Mouse (Mus musculus) T-helper 1 cell (primary cell): ENCODE data around the gene Gabpa.

Experiments
- in situ Hi-C: fragments of 300-600 bp; cut with MboI, MseI; formaldehyde crosslinking; loops from one replicate; pipeline ENCODE4 v1.15.1; 2025; ENCODE audit warnings: high pct_unique_total_duplicates

The Gabpa gene

GRCm38 (mm10) chr16:84853492-84853891 is 18.8 kb downstream of the Gabpa start:
- in situ Hi-C loops = no loop called here

DNA sequence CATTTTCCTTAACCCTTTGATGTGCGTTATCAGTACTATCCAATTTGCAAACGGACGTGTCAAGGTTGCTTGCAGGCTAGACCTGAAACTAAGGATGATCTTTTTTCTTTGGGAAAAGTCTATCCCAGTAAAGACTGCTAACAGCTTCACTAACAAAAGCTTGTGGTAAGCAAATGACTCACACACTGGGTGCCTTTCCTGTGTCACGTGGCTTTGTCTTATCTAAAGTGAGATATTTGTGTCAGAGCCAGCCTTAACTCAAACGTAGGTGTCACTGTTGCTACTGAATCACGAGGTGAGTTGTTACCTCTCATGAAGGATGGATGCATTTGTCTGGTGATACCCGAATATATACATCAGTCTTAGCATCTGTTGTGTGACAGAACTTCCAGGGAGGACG is 29.9 kb downstream of the Gabpa start:
- in situ Hi-C loops = no loop called here

DNA sequence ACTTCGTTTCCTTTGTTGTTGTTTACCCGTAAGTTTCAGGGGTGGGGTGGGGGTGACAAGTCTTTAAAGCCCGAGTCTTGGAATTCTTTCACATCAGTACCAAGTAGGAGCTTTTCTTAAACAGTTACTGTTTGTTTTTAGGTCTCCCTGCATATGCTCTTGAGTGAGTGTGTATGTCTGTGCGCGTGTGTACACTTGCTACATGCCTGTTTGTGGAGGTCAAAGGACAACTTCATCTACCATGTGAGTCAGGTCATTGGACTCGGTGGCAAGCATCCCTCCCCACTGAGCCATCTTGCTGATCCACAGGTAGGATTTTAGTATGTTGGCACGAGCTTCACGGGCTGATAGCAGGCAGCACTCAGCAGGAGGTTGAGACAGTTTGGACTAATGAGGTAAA is 39.1 kb downstream of the Gabpa start:
- in situ Hi-C loops = no loop called here

- in situ Hi-C loops = no loop called here
These were observed 40.4 kb downstream of the Gabpa start for GRCm38 (mm10) chr16:84875012-84875717.

DNA sequence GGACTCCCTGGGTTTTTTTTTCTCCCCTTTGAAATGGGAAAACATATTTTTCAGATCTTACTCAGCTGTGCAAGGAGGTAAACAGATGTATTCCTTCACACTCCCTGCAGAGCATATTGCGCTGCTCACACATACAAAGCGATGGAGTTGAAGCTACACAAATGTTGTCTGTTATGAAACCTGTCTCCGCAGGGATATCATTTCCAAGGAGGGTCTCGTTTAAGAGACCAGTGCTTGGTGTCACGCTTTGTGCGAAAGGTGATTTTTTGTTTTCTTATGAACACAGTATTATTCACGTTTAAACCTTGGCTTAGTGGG is 41.0 kb downstream of the Gabpa start:
- in situ Hi-C loops = no loop called here

DNA sequence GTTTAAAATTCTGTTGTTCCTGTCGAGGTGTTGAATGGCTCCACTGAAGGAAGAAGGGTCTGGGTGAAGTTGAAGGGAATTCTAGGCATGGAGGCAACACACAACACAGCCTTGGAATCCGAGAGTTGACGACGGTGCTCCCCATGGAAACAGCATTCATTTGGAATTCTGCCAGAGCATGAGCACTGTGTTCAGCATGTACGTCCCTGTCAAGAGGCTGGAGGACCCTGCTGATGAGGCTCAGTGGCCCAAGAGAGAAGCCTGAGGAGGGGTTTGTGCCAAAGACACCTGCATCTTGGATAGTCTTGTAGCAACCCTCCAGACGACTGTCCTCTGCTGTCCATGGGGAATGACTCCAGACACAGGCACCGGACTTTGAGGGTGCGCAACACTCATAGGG is 41.4 kb downstream of the Gabpa start:
- in situ Hi-C loops = no loop called here

GRCm38 (mm10) chr16:84879146-84879545 is 44.4 kb downstream of the Gabpa start:
- in situ Hi-C loops = no loop called here

DNA sequence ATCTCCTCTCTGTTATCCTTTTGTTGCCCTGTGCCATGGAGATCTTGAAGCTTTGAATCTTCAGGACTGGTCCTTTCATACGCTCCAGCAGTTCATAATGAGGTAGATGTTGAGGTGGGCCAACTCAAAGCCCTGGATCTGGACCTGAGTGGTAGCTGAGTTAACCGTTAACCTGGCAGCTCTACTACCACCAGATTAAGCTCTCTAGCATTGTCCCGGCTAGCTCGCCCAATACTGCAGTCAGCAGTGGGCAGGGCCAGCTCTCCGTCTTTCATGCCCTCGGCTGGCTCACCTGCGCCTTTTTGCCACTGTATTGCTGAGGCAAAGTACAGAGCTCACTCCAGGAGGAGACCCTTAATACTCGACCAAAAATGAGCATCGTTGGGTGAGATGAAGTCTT is 46.4 kb downstream of the Gabpa start:
- in situ Hi-C loops = no loop called here

- in situ Hi-C loops = no loop called here
These were observed 47.1 kb downstream of the Gabpa start for GRCm38 (mm10) chr16:84881754-84882321.

DNA sequence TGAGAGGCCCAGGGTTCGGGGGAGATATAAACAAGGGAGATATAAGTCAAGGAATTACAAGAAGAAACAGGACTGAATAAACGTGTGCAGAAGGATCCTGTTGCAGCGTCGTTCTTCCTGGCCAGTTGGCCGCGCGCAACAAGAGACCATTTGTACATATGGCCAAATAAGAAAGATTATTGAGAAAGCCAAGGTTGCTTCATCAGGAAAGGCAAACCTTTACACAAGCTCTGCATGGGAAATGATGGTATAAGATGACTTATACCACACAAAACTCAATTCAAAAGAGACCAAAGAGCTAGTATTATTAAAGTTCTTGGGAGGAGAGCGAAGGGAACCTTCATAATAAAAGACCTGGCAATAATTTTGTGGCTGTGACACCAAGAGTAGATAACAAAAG is 49.8 kb downstream of the Gabpa start:
- in situ Hi-C loops = no loop called here

DNA sequence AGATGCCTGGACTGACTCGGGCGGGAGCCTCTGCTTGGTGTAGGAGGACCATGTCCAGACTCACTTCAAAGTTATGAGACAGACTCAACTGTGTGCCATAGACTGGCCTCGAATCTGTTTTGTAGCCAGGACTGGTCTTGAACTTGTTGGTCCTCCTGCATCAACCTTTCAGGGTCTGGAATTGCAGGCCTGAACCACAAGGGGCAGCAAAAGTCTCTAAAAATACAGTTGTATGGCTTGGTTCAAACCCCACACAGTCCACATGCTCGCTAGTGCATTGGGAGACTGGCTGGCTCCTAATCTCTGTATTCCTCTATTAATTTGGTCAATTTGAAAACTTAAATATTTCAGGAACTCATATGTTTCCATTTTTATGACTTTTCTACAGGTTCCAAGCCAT is 68.3 kb downstream of the Gabpa start:
- in situ Hi-C loops = no loop called here

- in situ Hi-C loops = no loop called here
These were observed 76.9 kb downstream of the Gabpa start for GRCm38 (mm10) chr16:84911477-84912165.
